Mouse (Mus musculus) embryonic facial prominence, embryonic 12.5 days (tissue): ENCODE data around the gene Reep3. TPM values are rescaled to one million over a fixed set of nuclear protein-coding genes. Genes with fewer than 3 reads are reported as not detected.

Source experiments
- ATAC-seq: fragments of 200-750 bp; cut with Nextera tagmentation; 2 replicates; pipeline ENCODE4 v1.8.0; 2017; ENCODE audit not compliant: insufficient number of reproducible peaks, insufficient read depth, low FRiP score, low TSS enrichment
- H3K27ac ChIP-seq: fragments of 300-500 bp; sonication (generic); 2 replicates; pipeline ENCODE4 v1.5.1; 2016; ENCODE audit warnings: mild to moderate bottlenecking
- H3K27me3 ChIP-seq: fragments of 300-500 bp; sonication (generic); 2 replicates; pipeline ENCODE4 v1.6.1; 2016; ENCODE audit warnings: mild to moderate bottlenecking, moderate library complexity
- H3K36me3 ChIP-seq: fragments of 300-500 bp; sonication (generic); 2 replicates; pipeline ENCODE4 v1.6.1; 2016; ENCODE audit warnings: mild to moderate bottlenecking
- H3K4me1 ChIP-seq: fragments of 300-500 bp; sonication (generic); 2 replicates; pipeline ENCODE4 v1.6.1; 2016
- H3K4me2 ChIP-seq: fragments of 300-500 bp; sonication (generic); replicated peaks from 2 replicates; pipeline ENCODE4 v1.6.1; 2016; ENCODE audit warnings: mild to moderate bottlenecking, moderate library complexity
- H3K4me3 ChIP-seq: fragments of 300-500 bp; sonication (generic); 2 replicates; pipeline ENCODE4 v1.5.1; 2016; ENCODE audit warnings: mild to moderate bottlenecking
- H3K9ac ChIP-seq: fragments of 300-500 bp; sonication (generic); 2 replicates; pipeline ENCODE4 v1.6.1; 2016; ENCODE audit warnings: mild to moderate bottlenecking, moderate library complexity
- H3K9me3 ChIP-seq: fragments of 300-500 bp; sonication (generic); 2 replicates; pipeline ENCODE4 v1.6.1; 2016; ENCODE audit warnings: mild to moderate bottlenecking, moderate library complexity
- WGBS: fragments of 180-500 bp; shearing (Covaris S2); methylation state at CpG from one replicate; pipeline ENCODE4 v1.1.7; 2016; 5-methylcytosine and 5-hydroxymethylcytosine counted together
- polyA plus RNA-seq: library from polyadenylated mRNA; unstranded; fragments of >200 nt; fragmentation: Nextera tagmentation; extraction: Ambion mirVana; gene quantifications from 2 replicates; pipeline ENCODE4 v1.2.1, GENCODE M21; 2016

Gene Reep3
- polyA plus RNA-seq, 1 experiment from 2014 or later, result 39.7 TPM

GRCm38 (mm10) chr10:67058702-67059101 is 38.0 kb downstream of the Reep3 start:
- Histone ChIP-seq H3K9me3 (no peaks in the 10 kb centered on the region), H3K36me3 (no peaks in the 10 kb centered on the region), H3K27ac (no peak overlapping the region), H3K4me1 (peaks cover 17% of the 10 kb centered on the region), H3K4me2 (no peak overlapping the region), H3K4me3 (no peak overlapping the region), H3K27me3 (no peaks in the 10 kb centered on the region), H3K9ac (no peak overlapping the region)
- ATAC-seq, result no peak
- 80% methylated on average over 6 of the region's 6 CpGs for WGBS

GRCm38 (mm10) chr10:67058297-67058696 is 38.4 kb downstream of the Reep3 start:
- peaks cover 21% of the 10 kb centered on the region for H3K4me1 ChIP-seq
- H3K4me3 ChIP-seq, result no peak overlapping the region
- H3K27me3 ChIP-seq, result no peaks in the 10 kb centered on the region
- H3K9ac ChIP-seq, result no peak overlapping the region
- no peak overlapping the region for H3K4me2 ChIP-seq
- WGBS, result 76% methylated on average over 7 of the region's 7 CpGs
- no peaks in the 10 kb centered on the region for H3K9me3 ChIP-seq
- no peak for ATAC-seq
- no peak overlapping the region for H3K27ac ChIP-seq
- H3K36me3 ChIP-seq, result no peaks in the 10 kb centered on the region

- H3K36me3 ChIP-seq, result no peaks in the 10 kb centered on the region
- 94% methylated on average over 6 of the region's 6 CpGs for WGBS
- no peaks in the 10 kb centered on the region for H3K27me3 ChIP-seq
- no peak overlapping the region for H3K4me2 ChIP-seq
- peaks cover 27% of the 10 kb centered on the region for H3K4me1 ChIP-seq
- no peak overlapping the region for H3K27ac ChIP-seq
- H3K9ac ChIP-seq, result no peak overlapping the region
- no peak for ATAC-seq
- H3K4me3 ChIP-seq, result no peak overlapping the region
- H3K9me3 ChIP-seq, result no peaks in the 10 kb centered on the region
Measured at GRCm38 (mm10) chr10:67057696-67058095, 39.0 kb downstream of the Reep3 start.

- Histone ChIP-seq H3K9ac (no peak overlapping the region), H3K9me3 (no peaks in the 10 kb centered on the region), H3K4me3 (no peak overlapping the region), H3K4me2 (no peak overlapping the region), H3K36me3 (no peaks in the 10 kb centered on the region), H3K4me1 (peaks cover 31% of the 10 kb centered on the region), H3K27me3 (no peaks in the 10 kb centered on the region), H3K27ac (0 out of 2 replicates have a peak overlapping the region, but pooled peaks have one; percentile 84)
- ATAC-seq, result no peak
Measured at GRCm38 (mm10) chr10:67057208-67057607, 39.5 kb downstream of the Reep3 start.

GRCm38 (mm10) chr10:67055867-67056856 is 40.6 kb downstream of the Reep3 start:
- no peak overlapping the region for H3K9ac ChIP-seq
- H3K27me3 ChIP-seq, result no peaks in the 10 kb centered on the region
- no peak for ATAC-seq
- WGBS, result 40% methylated on average over 17 of the region's 17 CpGs
- peak overlapping the region; percentile 84 for H3K27ac ChIP-seq
- H3K4me3 ChIP-seq, result no peak overlapping the region
- peaks cover 31% of the 10 kb centered on the region for H3K4me1 ChIP-seq
- H3K9me3 ChIP-seq, result no peaks in the 10 kb centered on the region
- no peaks in the 10 kb centered on the region for H3K36me3 ChIP-seq
- no peak overlapping the region for H3K4me2 ChIP-seq

GRCm38 (mm10) chr10:67053475-67053874 is 43.3 kb downstream of the Reep3 start:
- Histone ChIP-seq H3K36me3 (no peaks in the 10 kb centered on the region), H3K27me3 (no peaks in the 10 kb centered on the region), H3K4me2 (no peak overlapping the region), H3K9ac (no peak overlapping the region), H3K27ac (0 out of 2 replicates have a peak overlapping the region, but pooled peaks have one; percentile 57), H3K4me1 (peaks cover 40% of the 10 kb centered on the region), H3K9me3 (no peaks in the 10 kb centered on the region), H3K4me3 (no peak overlapping the region)
- no peak for ATAC-seq
- 22% methylated on average over 9 of the region's 9 CpGs for WGBS

- Histone ChIP-seq H3K27me3 (no peaks in the 10 kb centered on the region), H3K4me1 (peaks cover 47% of the 10 kb centered on the region), H3K27ac (0 out of 2 replicates have a peak overlapping the region, but pooled peaks have one; percentile 30), H3K9ac (no peak overlapping the region), H3K9me3 (no peaks in the 10 kb centered on the region), H3K4me2 (no peak overlapping the region), H3K36me3 (no peaks in the 10 kb centered on the region), H3K4me3 (no peak overlapping the region)
- ATAC-seq, result no peak
- 79% methylated on average over 9 of the region's 9 CpGs for WGBS
Measured at GRCm38 (mm10) chr10:67052429-67052828, 44.3 kb downstream of the Reep3 start.

- H3K4me1 ChIP-seq, result peaks cover 47% of the 10 kb centered on the region
- H3K27ac ChIP-seq, result 0 out of 2 replicates have a peak overlapping the region, but pooled peaks have one; percentile 7
- no peaks in the 10 kb centered on the region for H3K36me3 ChIP-seq
- no peaks in the 10 kb centered on the region for H3K9me3 ChIP-seq
- no peak overlapping the region for H3K4me3 ChIP-seq
- ATAC-seq, result no peak
- WGBS, result 47% methylated on average over 5 of the region's 5 CpGs
- no peak overlapping the region for H3K4me2 ChIP-seq
- H3K27me3 ChIP-seq, result no peaks in the 10 kb centered on the region
- H3K9ac ChIP-seq, result no peak overlapping the region
Measured at GRCm38 (mm10) chr10:67051466-67051865, 45.3 kb downstream of the Reep3 start.

GRCm38 (mm10) chr10:67050766-67051165 is 46.0 kb downstream of the Reep3 start:
- H3K4me2 ChIP-seq, result no peak overlapping the region
- no peaks in the 10 kb centered on the region for H3K9me3 ChIP-seq
- H3K4me1 ChIP-seq, result peaks cover 45% of the 10 kb centered on the region
- 0 out of 2 replicates have a peak overlapping the region, but pooled peaks have one; percentile 7 for H3K27ac ChIP-seq
- H3K9ac ChIP-seq, result no peak overlapping the region
- no peak for ATAC-seq
- no peaks in the 10 kb centered on the region for H3K36me3 ChIP-seq
- H3K27me3 ChIP-seq, result no peaks in the 10 kb centered on the region
- H3K4me3 ChIP-seq, result no peak overlapping the region
- 53% methylated on average over 7 of the region's 7 CpGs for WGBS

GRCm38 (mm10) chr10:67049621-67050020 is 47.1 kb downstream of the Reep3 start:
- no peak for ATAC-seq
- Histone ChIP-seq H3K9ac (no peak overlapping the region), H3K27me3 (no peaks in the 10 kb centered on the region), H3K4me3 (no peak overlapping the region), H3K36me3 (no peaks in the 10 kb centered on the region), H3K27ac (no peak overlapping the region), H3K4me1 (peaks cover 54% of the 10 kb centered on the region), H3K9me3 (no peaks in the 10 kb centered on the region), H3K4me2 (no peak overlapping the region)
- 95% methylated on average over 7 of the region's 7 CpGs for WGBS

- H3K27ac ChIP-seq, result no peak overlapping the region
- no peak for ATAC-seq
Measured at GRCm38 (mm10) chr10:67048871-67049615, 47.7 kb downstream of the Reep3 start.

More at GRCm38 (mm10) chr10:67048871-67049615, 47.7 kb downstream of the Reep3 start:
- Histone ChIP-seq H3K9ac (no peak overlapping the region), H3K9me3 (no peaks in the 10 kb centered on the region), H3K4me1 (peaks cover 58% of the 10 kb centered on the region), H3K27me3 (no peaks in the 10 kb centered on the region), H3K4me2 (no peak overlapping the region), H3K36me3 (no peaks in the 10 kb centered on the region), H3K4me3 (no peak overlapping the region)
- 90% methylated on average over 13 of the region's 13 CpGs for WGBS
